Mouse (Mus musculus): Measurements from ENCODE around the gene Acvr1b.

The Acvr1b gene

DNA sequence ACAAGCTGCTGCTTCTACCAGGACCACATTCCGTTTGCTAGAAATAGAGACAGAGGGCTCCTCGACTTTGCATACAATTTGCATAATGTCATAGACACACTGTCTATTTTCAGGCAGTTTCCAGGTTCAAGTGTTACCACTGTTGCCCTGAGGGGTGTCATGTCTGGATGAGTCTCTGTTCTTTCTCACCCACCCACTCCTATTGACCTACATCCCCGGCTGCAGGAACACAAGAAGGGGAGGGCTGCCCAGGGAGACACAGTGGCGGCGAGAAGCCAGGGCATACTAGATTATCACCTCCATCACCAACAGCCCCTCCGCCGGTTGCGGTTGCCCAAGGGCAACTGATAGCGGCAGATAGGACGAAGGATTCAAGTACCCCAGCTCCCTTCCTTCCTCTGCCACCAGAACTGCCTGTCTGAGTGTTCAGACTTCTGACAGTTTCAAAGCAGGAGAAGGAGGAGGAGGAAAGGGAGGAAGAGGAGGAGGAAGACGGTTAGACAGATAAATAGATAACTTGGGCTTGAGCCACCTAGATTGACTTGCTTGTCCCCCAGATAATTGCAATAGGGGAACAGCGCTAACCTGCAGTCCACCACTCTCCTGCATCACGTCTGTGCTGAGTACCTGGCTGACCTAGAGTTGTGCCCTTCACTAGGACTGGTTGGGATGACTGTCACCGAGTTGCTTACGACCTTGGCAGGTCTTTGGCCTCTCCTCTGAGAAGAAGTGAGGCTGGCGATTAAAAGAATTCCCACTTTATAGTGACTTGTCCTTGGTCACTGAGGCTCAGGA, 26.6 kb upstream of the Acvr1b start:
- DNase-seq: no peak

DNA sequence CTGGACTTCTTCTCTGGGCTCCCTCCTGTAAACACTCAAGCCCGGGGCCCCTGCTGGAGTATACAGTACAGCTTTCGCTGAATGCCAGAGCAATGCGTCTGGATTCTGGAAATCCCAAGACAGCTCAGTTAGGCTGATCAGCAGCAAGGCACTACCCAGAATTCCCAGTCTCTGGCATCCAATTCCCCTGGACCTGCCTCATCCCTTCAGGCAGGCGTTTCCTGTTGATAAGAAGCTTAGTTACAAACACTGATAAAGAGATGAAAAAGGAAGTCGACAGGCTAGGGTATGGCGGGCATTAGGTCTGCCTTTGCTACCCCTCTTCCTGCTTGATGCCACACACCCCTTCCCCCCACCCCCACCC, 26.0 kb upstream of the Acvr1b start:
- DNase-seq: no peak

DNA sequence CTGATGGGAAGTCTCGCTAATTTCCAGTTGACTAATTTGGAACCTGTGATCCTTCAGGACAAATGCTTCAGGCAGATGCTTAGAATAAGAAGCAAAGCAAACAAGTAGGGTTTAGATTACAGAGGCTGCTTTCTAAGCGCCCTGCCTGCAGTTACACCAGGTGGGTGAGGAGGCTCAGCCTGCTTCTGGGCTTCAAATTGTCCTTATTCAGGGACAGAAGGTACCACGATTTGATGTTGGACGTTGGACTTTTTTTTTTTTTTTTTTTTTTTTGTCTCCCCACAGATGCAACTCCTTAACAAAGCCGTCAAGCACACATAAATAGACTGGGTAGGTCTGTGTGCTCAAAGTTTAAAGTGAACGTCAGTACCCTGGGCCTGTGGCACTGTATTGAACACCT, 25.3 kb upstream of the Acvr1b start:
- DNase-seq: no peak

DNA sequence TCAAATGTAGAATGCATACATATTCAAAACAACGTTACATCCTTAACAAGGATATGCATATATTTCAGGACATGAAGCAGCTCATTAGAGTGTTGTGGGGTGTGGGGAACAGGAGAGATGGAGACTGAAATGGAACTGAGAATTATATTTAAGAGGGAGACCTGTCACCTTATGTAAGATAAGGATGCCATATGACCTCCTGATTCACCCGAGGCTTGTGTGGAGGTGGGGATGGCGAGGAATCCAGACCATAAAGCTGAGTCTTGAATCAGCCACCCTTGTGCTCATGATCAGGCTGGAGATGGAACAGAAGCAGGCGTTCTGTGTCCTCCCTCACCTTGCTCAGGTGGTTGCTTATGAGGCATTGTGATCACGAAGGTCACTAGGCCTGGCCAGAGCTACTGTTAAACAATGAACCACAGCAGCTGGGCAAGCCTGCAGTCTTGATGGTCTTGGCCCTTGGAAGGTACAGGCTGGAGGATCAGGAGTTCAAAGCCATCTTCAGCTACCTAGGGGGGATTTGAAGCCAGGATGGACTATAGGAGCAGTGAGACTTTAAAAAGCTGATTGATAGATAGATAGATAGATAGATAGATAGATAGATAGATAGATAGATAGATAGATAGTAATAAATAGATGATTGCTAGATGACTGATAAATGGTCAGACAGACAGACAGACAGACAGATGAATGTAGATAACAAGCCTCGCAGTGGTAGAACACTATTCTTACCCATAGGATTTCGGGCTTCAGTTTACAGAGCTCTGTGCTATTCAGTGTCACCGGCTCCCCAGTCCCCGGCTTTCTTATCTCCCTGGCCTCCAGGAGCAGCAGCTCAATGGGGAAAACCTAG, 22.2 kb upstream of the Acvr1b start:
- DNase-seq: no peak

DNA sequence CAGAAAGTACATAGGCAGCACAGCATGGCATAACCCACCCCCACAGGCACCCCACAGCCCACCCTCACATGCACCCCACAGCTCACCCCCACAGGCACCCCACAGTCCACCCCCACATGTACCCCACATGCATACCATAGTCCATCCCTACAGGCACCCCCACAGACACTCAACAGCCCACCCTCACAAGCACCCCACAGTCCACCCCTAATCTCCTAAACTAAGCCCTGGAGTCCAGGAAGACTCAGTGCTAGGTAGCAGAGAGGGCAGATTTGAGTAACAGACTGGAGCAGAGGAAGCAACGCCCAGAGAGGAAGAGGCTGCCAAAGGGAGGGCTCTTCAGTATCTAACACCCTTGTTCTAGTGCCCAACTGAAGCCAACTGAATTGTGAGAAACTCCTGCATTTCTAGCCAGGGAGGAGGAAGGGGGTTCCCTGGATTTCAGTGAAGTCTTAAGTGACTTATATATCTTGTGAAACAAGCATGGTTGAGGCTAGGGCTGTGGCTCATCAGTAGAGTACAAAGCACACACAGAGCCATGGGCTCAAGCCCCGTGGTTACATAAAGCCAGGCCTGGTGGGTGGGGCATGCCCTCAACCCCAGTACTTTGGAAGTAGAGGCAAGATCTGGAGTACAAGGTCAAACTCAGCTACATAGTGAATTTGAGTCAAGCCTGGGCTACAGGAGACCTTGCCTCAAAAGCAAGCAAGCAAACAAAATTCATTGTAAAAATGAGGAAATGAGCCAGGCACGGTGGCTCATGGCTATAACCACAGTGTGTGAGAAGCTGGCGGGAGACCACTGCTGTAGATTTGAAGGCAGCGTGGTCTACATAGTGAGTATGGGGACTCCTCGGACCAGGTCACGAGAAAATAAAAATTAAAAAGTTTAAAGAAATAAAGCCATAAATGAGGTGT, 18.9 kb upstream of the Acvr1b start:
- DNase-seq: no peak

DNA sequence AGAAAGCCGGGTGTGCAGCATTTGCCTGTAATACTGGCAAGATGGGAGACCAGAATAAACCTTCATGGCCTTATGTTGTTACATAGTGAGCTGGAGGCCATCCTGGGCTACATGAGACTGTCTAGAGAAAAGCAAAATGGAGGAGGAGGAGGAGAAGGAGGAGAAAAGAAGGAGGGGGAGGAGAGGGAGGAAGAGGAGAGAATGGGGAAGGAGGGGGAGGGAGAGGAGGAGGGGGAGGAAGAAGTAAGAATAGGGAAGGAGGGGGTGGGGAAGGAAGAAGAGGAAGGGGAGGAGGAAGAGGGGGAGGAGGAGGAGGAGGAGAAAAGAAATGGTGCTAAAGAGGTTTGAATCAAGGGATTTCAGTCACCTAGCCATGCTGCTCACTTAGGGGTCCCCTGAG, 13.7 kb upstream of the Acvr1b start:
- DNase-seq: no peak

DNA sequence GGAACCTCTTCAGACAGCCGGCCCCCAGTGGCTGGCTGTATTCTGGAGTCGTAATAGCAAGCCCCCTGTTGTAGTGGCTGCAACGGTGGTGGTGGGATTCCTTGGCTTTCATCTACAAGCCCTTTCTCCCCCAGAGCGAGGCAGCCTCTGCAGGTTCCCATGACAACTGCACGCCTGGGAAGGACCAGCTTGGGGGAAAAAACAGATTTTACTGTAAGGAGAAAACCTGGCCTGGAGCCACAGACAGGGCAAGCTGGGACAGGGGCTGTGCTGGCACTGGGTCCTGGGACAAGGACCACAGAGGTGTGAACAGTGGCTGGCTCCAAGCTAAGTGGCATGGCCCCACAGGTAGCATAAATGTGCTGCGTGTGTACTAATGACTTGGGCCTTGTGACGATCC, 13.3 kb upstream of the Acvr1b start:
- no peak for DNase-seq

DNA sequence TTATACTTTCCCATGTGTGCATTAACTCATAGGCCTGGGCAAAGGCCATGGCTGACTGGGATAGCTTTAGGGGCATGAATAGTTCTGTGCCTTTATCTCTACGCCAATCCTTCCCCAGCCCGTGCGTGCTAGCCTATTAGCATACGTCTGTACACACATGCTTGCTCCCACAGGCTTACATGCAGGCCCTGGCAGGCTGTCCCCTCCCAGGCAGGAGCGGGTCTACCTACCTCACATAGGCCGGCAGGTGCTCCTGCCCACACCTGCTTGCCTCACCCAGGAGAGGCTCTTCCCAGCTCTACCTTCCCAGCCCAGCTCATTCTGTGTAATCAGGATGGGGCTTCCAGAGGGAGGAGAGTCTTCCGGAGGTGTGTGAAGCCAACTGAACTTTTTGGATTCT, 12.3 kb upstream of the Acvr1b start:
- DNase-seq: no peak

DNA sequence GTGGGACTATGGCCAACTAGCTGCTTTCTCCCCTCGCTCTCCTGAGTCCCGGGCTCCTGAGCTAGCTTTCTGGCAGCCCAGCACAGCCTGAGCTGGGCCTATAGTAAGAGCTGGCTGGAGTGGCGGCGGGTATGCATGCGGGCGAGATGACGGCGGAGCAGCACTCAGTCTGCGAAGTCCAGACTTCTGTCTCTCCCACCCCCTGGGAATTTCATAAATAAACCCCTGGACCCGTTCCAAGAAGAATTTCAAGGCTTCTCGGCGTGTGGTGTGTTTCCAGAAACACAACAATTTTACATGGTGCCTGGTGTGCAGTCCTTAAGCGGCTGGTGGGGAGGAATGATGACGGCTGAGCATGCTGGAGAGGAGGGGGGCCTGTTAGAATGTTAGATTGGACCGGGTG, 10.8 kb upstream of the Acvr1b start:
- no peak for DNase-seq

DNA sequence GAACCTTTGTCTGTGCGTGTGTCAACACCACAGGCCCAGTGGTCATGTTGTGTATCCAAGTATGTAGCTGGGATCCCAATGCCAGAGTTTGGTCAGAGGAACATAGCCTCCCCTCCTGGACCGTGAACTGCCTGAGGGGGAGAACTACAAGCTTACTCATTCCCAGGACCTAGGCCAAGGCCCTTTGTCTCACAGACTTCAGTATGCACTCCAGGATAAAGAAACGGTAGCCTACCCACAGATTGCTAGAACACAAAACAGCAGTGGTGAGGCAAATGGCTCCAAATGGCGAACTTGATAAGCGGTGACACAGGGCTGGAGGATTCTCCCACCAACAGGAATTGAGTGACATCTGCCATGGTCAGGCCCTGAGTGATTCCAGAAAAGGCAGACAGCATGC, 10.0 kb upstream of the Acvr1b start:
- DNase-seq: no peak

DNA sequence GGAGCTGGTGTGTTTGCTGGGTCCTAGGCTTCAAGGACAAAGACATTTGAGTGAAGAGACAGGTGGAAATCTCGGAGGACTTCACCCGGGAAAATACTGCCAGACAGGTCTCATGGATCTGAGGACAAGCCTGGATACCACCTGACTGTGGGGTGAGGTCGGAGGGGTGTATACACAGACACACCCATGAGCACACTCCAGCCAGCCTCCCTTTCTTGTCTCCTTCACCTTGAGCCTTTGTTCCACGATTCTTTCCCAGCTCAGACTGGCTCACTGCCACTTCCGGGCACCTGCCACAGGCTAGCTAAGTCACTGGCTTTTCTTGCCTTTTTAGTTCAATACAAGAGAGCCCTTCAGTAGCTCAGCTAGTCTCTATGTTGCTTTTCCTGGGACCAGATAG, 9.6 kb upstream of the Acvr1b start:
- DNase-seq: no peak

DNA sequence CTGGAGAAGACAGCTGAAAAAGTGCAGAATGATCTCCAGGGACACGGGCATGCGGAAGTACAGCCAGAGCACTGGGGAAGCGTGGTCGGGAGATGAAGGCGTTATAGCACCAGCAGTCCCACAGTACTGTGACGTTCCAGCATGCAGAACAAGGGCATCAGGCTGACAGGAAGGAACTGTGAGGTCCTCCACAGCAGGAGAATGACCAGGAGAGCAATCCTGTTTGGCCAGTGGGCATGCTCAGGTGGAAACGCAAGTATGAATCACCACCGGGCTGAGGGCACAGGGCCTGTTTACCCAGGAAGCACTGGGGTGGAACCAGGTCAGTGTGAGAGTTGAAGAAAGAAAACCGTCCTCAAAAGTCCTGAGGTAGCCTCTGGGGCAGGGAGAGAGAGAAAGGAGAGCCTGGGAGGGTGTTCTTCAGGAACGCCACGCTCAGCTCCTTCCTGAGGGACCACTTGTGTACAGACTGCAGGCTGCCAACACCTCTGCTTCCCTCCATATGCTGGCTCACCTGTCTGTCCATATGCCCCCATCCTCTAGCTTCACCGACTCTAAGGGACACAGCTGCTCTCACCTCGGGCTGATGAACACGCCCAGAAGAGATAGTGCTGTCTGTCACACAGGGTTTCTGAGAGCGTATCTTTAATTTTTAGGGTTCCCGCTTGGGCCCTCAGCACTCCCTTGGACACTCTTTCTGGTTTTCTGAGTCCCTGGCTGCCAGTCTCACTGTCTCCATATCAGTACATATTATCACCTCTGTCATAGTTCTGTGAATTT, 8.0 kb upstream of the Acvr1b start:
- DNase-seq: peak; percentile 45 to 47

DNA sequence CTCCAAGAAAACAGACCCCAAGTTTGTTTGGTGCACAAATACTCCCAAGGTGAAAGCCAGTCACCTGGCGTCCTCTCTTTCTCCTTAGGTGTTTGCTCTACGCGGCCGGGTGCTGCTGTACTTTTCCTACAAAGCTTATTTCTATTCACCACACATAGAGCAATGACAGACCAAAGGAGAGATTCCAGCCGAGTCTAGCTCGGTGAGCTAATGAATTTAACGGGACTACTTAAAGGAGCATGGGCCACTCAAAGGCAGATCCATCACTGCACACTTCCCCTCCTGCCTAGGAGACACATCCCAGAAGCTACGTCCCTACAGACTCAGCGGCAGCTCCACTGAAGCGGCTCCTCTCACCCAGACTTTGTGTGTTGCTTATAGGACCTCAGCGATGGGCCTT, 6.3 kb upstream of the Acvr1b start:
- no peak for DNase-seq

DNA sequence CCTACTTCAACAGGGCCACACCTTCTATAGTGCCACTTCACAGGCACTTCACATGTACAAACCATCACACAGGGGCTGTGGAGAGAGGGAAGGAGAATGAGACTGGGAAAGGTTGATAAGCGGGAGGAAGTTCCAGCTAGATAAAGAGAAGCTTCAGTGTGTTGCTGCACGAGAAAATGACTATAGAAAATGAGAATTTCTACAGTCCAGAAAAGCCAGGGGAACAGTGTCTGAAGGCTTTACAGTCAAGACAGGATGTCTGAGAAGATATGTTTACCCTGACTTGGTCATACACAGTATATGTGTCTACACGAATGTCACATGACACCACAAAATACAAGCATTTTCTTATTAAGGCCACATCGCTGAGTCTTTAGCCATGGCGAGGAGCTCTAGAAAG, 4.0 kb upstream of the Acvr1b start:
- DNase-seq: no peak

DNA sequence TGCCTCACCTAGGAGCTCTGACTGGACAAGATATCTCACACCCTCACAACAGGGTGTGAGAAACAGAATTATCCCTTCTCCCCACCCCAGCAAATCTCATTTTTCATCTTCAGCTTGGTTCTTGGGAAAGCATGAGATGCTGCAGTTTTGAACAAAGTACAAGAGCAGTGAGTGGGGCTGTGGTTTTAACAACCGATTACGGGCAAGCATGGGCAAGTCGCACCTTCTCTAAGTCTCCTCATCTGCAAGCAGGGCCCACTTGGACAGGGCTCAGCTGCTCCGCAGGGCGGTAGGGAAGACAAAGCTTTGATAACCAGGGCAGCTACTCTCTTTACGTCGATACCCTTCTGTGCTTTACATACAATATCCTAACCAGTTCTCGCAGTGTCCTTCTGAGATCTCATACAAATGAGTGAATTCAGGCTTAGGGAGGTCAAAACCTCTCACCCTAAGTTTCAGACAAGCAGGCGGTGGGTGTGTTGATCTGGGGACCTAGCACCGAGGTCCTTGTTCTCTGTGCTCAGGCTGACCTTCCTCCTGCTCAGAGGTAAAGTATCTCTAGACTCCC, 3.4 kb upstream of the Acvr1b start:
- DNase-seq: no peak

DNA sequence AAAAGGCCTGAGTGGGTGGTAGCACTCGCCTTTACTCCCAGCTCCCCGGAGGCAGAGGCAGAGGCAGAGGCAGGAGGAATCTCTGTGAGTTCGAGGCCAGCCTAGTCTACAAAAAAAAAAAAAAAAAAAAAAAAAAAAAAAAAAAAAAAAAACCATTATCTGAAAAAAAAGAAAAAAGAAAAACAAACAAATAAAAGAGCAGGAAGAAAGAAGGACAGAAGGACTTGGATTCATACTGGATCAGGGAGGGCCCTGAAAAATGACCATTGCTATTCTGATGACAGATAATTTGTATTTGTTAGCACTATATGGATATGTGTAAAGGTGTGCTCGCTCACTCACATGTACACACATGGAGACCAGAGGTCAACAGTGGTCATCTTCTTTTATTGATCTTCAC, 2.6 kb upstream of the Acvr1b start:
- DNase-seq: no peak

DNA sequence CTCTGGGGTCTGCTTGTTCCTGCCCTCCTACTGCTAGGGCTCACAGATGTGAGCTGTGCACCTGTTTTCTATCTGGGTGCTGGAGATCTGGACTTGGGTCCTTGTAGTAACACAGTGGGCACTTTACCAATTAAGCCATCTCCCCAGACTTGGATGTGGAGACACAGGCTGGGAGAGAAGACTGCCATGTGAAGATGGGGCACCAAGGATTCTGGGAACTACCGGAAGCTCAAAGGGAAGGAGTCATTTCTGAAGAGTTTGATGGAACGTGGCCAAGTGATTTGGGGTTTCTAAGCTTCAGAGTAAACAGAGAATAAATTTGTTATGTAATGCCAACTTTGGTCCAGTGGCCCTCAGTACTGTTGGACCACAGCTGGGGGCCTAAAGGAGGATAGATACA, 1.9 kb upstream of the Acvr1b start:
- no peak for DNase-seq

DNA sequence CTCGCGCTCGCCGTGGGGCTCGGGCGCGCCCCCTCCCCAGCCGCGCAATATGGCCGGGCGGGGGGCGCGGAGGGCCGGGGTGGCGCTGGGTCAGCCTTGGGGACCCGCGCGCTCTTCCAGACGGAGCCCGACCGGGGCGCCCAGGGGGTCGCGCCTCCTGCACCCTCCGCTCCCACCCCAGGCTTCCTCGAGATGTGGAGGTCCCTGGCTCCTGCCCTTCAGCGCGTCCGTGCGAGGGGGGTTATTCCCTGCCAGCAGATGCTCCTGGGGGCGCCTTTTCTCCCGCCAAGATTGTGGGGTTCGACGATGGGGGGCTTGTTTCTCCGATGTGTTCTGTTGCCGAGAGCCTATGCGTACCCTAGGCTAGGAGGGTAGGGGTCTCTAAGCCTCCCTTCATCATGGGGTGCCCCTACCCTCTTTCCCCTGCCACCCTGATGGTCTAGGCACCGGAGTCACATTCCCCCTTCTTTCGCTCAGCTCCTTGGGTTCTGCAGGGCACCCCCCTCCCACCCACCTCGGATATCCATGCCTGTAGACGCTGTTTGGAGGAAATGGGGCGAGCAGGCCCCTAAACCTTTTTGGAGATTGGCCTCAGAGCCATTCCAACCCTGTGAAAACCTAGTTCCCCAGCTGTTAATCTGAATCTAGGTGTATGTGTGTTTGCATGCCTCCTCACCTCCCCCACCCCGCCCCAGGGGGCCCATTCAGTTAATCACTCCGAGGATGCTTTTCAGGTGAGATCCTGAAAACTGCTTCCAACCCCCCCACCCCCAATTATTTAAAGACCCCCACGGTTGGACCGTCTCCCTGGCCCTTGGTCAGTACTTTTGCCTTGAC, 645 bp downstream of the Acvr1b start:
- peak; percentile 43 to 59 for DNase-seq

DNA sequence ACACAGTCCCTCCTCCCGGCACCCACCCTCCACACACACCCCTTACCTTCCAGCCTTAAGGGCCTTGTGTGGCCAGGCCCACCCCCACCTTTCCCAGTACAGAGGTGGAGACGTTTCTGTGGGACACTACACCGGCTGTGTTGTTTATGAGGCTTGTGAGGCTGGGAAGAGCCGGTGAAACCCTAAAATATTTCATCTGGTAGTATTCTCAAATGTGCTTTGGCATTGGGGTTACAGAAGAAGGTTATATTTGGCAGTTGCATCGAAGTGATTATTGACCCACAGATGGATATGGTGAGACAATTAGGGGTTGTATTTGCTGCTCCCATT, 1.2 kb downstream of the Acvr1b start:
- no peak for DNase-seq

DNA sequence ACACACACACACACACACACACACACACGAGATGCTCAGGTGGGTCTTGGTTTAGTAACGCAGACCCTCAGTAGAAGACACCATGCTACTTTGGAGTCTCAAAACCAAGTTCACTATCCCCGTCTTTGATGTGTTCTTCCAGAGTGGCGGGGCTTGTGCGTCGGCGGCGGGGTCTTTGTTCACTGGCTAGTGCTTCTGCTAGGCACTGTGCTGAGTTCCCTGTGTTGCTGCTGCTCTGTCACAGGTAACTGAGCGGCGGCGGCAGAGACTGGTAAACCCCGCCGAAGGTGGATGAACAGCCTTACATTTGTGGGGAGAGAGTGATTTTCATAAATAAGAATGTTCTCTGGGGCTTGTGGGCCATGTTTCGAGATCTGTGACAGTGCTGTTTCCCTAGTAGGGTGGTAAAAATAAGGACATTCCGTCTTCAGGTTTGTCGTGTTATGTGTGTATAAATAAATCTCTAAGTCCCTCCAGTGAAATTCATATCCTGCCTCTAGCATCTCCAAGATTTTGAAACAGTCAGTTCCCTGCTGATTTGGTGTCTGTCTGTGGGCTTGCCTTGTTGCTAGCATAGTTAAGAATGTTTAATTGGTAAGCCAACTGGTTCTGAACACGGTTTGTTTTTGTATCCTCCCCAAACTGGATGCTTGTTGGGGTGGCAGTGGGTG, 1.9 kb downstream of the Acvr1b start:
- peak; percentile 39 to 56 for DNase-seq

DNA sequence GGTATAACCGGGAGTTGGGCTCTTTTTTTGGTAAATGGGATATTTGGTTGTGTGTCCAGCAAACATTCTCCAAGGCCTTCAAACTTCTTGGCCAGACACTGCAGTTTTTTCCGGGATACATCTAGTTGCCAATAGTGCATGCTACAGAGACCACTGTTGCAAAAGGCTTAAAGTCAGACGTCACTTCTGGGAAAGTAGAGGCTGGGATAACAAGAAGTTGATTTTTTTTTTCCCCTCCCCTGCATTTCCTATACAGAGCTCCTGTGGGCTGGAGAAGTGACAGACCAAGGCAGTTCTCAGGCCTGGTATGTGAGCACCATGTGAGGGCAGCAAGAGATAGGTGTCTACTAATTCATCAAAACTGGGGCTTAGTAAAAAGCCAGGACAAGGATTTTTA, 2.4 kb downstream of the Acvr1b start:
- DNase-seq: no peak

Measured in cerebellum, adult 18-20 months (tissue).